Mouse (Mus musculus): ENCODE data around the gene Frmd7.

The Frmd7 gene

GRCm38 (mm10) chrX:50942610-50943009, at the start of gene Frmd7:
Gene Frmd7, minus strand, starts transcription at chrX:50942710.
- DNase-seq, result no peak

GRCm38 (mm10) chrX:50991324-50991723, 48.8 kb upstream of the Frmd7 start:
- DNase-seq, result no peak

GRCm38 (mm10) chrX:50989940-50990339, 47.4 kb upstream of the Frmd7 start:
- DNase-seq, result no peak

GRCm38 (mm10) chrX:50988581-50988980, 46.1 kb upstream of the Frmd7 start:
- DNase-seq, result no peak

GRCm38 (mm10) chrX:50978428-50978827, 35.9 kb upstream of the Frmd7 start:
- no peak for DNase-seq

- DNase-seq, result no peak
Measured at GRCm38 (mm10) chrX:50972145-50972544, 29.6 kb upstream of the Frmd7 start.

- DNase-seq, result no peak
Measured at GRCm38 (mm10) chrX:50969907-50970306, 27.4 kb upstream of the Frmd7 start.

- DNase-seq, result no peak
Measured at GRCm38 (mm10) chrX:50968157-50968932, 25.8 kb upstream of the Frmd7 start.

- DNase-seq, result no peak
Measured at GRCm38 (mm10) chrX:50965157-50965556, 22.6 kb upstream of the Frmd7 start.

GRCm38 (mm10) chrX:50962955-50963354, 20.4 kb upstream of the Frmd7 start:
- DNase-seq, result no peak

- no peak for DNase-seq
Measured at GRCm38 (mm10) chrX:50948633-50949032, 6.1 kb upstream of the Frmd7 start.

- DNase-seq, result no peak
Measured at GRCm38 (mm10) chrX:50948116-50948515, 5.6 kb upstream of the Frmd7 start.

GRCm38 (mm10) chrX:50937117-50937516, 5.4 kb downstream of the Frmd7 start:
- no peak for DNase-seq

GRCm38 (mm10) chrX:50930309-50930708, 12.2 kb downstream of the Frmd7 start:
- no peak for DNase-seq

GRCm38 (mm10) chrX:50926893-50927545, 15.5 kb downstream of the Frmd7 start:
- no peak for DNase-seq

GRCm38 (mm10) chrX:50924629-50925364, 17.7 kb downstream of the Frmd7 start:
- DNase-seq, result peak in 1 of 2 experiments; percentile 3

- no peak for DNase-seq
Measured at GRCm38 (mm10) chrX:50918754-50919153, 23.8 kb downstream of the Frmd7 start.

GRCm38 (mm10) chrX:50917389-50917788, 25.1 kb downstream of the Frmd7 start:
- no peak for DNase-seq

- DNase-seq, result no peak
Measured at GRCm38 (mm10) chrX:50909915-50910314, 32.6 kb downstream of the Frmd7 start.

GRCm38 (mm10) chrX:50903497-50903896, 39.0 kb downstream of the Frmd7 start:
- no peak for DNase-seq

GRCm38 (mm10) chrX:50887999-50888398, 54.5 kb downstream of the Frmd7 start:
- DNase-seq, result no peak

GRCm38 (mm10) chrX:50874246-50875002, 68.1 kb downstream of the Frmd7 start:
- no peak for DNase-seq

GRCm38 (mm10) chrX:50864734-50865133, 77.8 kb downstream of the Frmd7 start:
- no peak for DNase-seq
